Mouse (Mus musculus) myocyte (in vitro differentiated cells): Measurements from ENCODE around the gene Eef2kmt. TPM values are rescaled to one million over a fixed set of nuclear protein-coding genes. Genes with fewer than 3 reads are reported as not detected.

ENCODE experiments used
- H3K27me3 ChIP-seq: one replicate; pipeline ENCODE4 v1.6.1; 2011; ENCODE audit not compliant: control insufficient read depth, insufficient read depth, insufficient read length
- H3K36me3 ChIP-seq: one replicate; pipeline ENCODE4 v1.6.1; 2011; ENCODE audit not compliant: control insufficient read depth, insufficient read depth
- H3K4me2 ChIP-seq: one replicate; pipeline ENCODE4 v1.6.1; 2011; ENCODE audit warnings: low read depth, control low read depth
- H3K4me3 ChIP-seq: one replicate; pipeline ENCODE4 v1.5.1; 2011; ENCODE audit warnings: mild to moderate bottlenecking, control low read depth, moderate library complexity
- H3K79me2 ChIP-seq: one replicate; pipeline ENCODE4 v1.6.1; 2011; ENCODE audit not compliant: control insufficient read depth, insufficient read depth
- H3ac ChIP-seq: one replicate; pipeline ENCODE4 v1.6.1; 2011; ENCODE audit not compliant: control insufficient read depth, insufficient read length
- CEBPB ChIP-seq: IDR thresholded peaks from 2 replicates; pipeline ENCODE4 v1.6.1; 2011; ENCODE audit warnings: mild to moderate bottlenecking, moderate library complexity; ENCODE audit not compliant: poor library complexity, insufficient read depth, severe bottlenecking
- E2F4 ChIP-seq: IDR thresholded peaks from one replicate; pipeline ENCODE4 v1.6.1; 2011; ENCODE audit warnings: mild to moderate bottlenecking, control low read depth, moderate library complexity; ENCODE audit not compliant: insufficient read depth
- MAX ChIP-seq: IDR thresholded peaks from one replicate; pipeline ENCODE4 v1.6.1; 2011; ENCODE audit warnings: low read depth, mild to moderate bottlenecking, control low read depth
- MYOD1 ChIP-seq, 3 experiments: IDR thresholded peaks; one replicate each; pipeline ENCODE4 v1.6.1; 2011; ENCODE audit warnings: control low read depth in 2 of 3, low read depth in 2 of 3, mild to moderate bottlenecking in 2 of 3, moderate library complexity in 1 of 3; ENCODE audit not compliant: insufficient read length in 2 of 3, control insufficient read depth in 1 of 3
- MYOG ChIP-seq, 3 experiments: IDR thresholded peaks; one replicate each; pipeline ENCODE4 v1.6.1; 2011; ENCODE audit warnings: control low read depth in 2 of 3, low read depth in 2 of 3, mild to moderate bottlenecking in 2 of 3; ENCODE audit not compliant: insufficient read length in 2 of 3, control insufficient read depth in 1 of 3, insufficient read depth in 1 of 3
- POLR2A ChIP-seq: IDR thresholded peaks from one replicate; pipeline ENCODE4 v1.6.1; 2011; ENCODE audit warnings: low read depth, mild to moderate bottlenecking, control low read depth, moderate library complexity; ENCODE audit not compliant: insufficient read length
- POLR2AphosphoS2 ChIP-seq: IDR thresholded peaks from one replicate; pipeline ENCODE4 v1.6.1; 2011; ENCODE audit warnings: low read depth, control low read depth; ENCODE audit not compliant: insufficient read length
- REST ChIP-seq: IDR thresholded peaks from one replicate; pipeline ENCODE4 v1.6.1; 2011; ENCODE audit warnings: mild to moderate bottlenecking, control low read depth, moderate library complexity; ENCODE audit not compliant: insufficient read depth, insufficient read length
- SRF ChIP-seq: IDR thresholded peaks from one replicate; pipeline ENCODE4 v1.6.1; 2011; ENCODE audit warnings: low read depth; ENCODE audit not compliant: control insufficient read depth, insufficient read length
- TCF12 ChIP-seq: IDR thresholded peaks from one replicate; pipeline ENCODE4 v1.6.1; 2011; ENCODE audit warnings: mild to moderate bottlenecking, control low read depth; ENCODE audit not compliant: poor library complexity, insufficient read depth, severe bottlenecking
- TCF3 ChIP-seq: IDR thresholded peaks from one replicate; pipeline ENCODE4 v1.6.1; 2011; ENCODE audit warnings: low read depth, control low read depth; ENCODE audit not compliant: insufficient read length
- USF1 ChIP-seq: IDR thresholded peaks from one replicate; pipeline ENCODE4 v1.6.1; 2011; ENCODE audit warnings: low read depth, mild to moderate bottlenecking, control low read depth, moderate library complexity
- polyA plus RNA-seq: library from polyadenylated mRNA; unstranded; fragments of >200 nt; fragmentation: generic; extraction: Trizol; gene quantifications from one replicate; pipeline ENCODE4 v1.2.1, GENCODE M21; 2012; ENCODE audit warnings: missing spikeins

Eef2kmt gene
- polyA plus RNA-seq = 21.0 TPM

DNA sequence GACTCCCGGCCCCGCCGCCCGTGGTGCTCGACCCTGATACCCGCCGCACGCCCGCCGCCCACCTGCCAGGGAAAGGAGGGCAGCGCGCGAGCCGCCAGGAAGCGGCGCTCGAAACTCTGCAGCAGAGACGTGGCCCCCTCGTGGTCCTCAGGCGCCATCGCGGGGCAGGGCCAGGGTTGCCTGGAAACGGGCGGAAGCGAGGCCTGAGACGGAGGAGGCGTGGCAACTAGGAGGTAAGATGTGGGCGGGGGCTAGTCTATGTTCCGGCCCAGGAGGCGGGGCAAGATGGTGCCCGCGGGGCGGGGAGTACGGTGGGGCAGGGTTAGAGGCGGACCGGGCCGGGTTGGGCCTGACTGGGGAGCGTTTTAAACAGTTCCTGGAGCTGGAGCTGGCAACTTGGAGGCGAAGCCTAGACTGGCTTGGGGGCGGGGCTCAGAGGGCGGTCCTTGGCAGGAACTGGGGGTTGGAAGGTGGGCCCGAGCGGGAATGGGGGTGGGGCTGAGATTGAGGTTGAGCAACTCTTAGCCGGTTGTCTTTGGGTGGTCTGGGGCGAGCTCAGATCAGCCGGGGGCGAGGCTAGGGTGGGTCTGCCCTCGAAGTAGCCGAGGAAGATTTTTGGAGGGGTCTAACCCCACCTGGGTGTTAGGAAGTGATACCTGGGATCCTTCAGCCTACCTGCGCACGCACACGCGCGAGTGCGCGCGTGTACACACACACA, at the start of gene Eef2kmt:
Gene Eef2kmt (minus strand): TSS at position 205 of the 718 bp plus-strand sequence.
- Histone ChIP-seq H3K79me2 (no peaks in the 10 kb centered on the region), H3K36me3 (no peaks in the 10 kb centered on the region), H3K27me3 (no peaks in the 10 kb centered on the region), H3K4me3 (peak within 1 kb of the TSS; percentile 42), H3ac (peak within 1 kb of the TSS; percentile 24), H3K4me2 (peak within 1 kb of the TSS; percentile 96)
- peak; percentile 63 for TF ChIP-seq POLR2AphosphoS2
- TF ChIP-seq TCF3 = no peak
- TF ChIP-seq MAX = no peak
- no peak for TF ChIP-seq E2F4
- TF ChIP-seq REST = no peak
- TF ChIP-seq USF1 = peak; percentile 5
- peak in 1 of 3 experiments; percentile 25 for TF ChIP-seq MYOG (IDR thresholded peaks at IDR 0.05; ENCODE audit: control insufficient read depth in 1 of 3, insufficient read depth in 1 of 3, insufficient read length in 2 of 3, low read depth in 2 of 3)
- no peak for TF ChIP-seq SRF
- peak; percentile 82 for TF ChIP-seq POLR2A
- TF ChIP-seq CEBPB = peak; percentile 36; the same call in 1 of the 2 replicates
- no peak for TF ChIP-seq TCF12
- peak in 1 of 3 experiments; percentile 23 for TF ChIP-seq MYOD1 (IDR thresholded peaks at IDR 0.05; ENCODE audit: control insufficient read depth in 1 of 3, insufficient read length in 2 of 3, low read depth in 2 of 3)

DNA sequence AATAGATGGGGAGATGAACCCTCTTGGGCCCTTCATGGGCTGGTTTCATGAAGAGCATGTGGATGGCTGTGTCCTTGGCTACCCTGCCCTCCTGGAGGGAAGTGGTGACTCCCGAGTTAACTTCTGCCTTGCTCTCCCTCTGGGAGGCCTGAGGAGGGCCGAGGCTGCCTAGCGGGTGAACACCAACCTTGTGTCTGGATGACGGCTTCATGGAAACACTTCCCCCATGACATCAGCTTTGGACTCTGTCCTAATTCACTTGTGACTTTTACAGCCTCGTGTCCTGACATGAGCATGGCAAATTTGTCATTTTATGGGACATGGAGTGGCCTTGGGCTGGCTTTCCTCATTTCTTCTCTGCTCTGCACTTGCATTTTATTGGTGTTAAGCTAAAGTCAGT, 39.5 kb upstream of the Eef2kmt start:
- no peaks in the 10 kb centered on the region for H3K79me2 ChIP-seq
- H3ac ChIP-seq = no peak overlapping the region
- no peak overlapping the region for H3K4me3 ChIP-seq
- peaks cover 8% of the 10 kb centered on the region for H3K27me3 ChIP-seq
- TF ChIP-seq MAX (no peak), TCF12 (no peak), POLR2AphosphoS2 (no peak), CEBPB (no peak), TCF3 (no peak), MYOG (IDR thresholded peaks at IDR 0.05; ENCODE audit: control insufficient read depth in 1 of 3, insufficient read depth in 1 of 3, insufficient read length in 2 of 3, low read depth in 2 of 3) (no peak), POLR2A (no peak), E2F4 (no peak), USF1 (no peak), SRF (no peak), MYOD1 (IDR thresholded peaks at IDR 0.05; ENCODE audit: control insufficient read depth in 1 of 3, insufficient read length in 2 of 3, low read depth in 2 of 3) (no peak), REST (no peak)
- no peak overlapping the region for H3K4me2 ChIP-seq
- no peaks in the 10 kb centered on the region for H3K36me3 ChIP-seq

GRCm38 (mm10) chr16:5285376-5285775, 29.6 kb upstream of the Eef2kmt start:
- no peak overlapping the region for H3ac ChIP-seq
- H3K4me3 ChIP-seq = no peak overlapping the region
- H3K4me2 ChIP-seq = no peak overlapping the region
- peaks cover 12% of the 10 kb centered on the region for H3K27me3 ChIP-seq
- no peaks in the 10 kb centered on the region for H3K79me2 ChIP-seq
- TF ChIP-seq MAX (no peak), MYOG (IDR thresholded peaks at IDR 0.05; ENCODE audit: control insufficient read depth in 1 of 3, insufficient read depth in 1 of 3, insufficient read length in 2 of 3, low read depth in 2 of 3) (no peak), CEBPB (no peak), TCF12 (no peak), REST (no peak), TCF3 (no peak), USF1 (no peak), E2F4 (no peak), POLR2AphosphoS2 (no peak), POLR2A (no peak), MYOD1 (IDR thresholded peaks at IDR 0.05; ENCODE audit: control insufficient read depth in 1 of 3, insufficient read length in 2 of 3, low read depth in 2 of 3) (no peak), SRF (no peak)
- no peaks in the 10 kb centered on the region for H3K36me3 ChIP-seq

DNA sequence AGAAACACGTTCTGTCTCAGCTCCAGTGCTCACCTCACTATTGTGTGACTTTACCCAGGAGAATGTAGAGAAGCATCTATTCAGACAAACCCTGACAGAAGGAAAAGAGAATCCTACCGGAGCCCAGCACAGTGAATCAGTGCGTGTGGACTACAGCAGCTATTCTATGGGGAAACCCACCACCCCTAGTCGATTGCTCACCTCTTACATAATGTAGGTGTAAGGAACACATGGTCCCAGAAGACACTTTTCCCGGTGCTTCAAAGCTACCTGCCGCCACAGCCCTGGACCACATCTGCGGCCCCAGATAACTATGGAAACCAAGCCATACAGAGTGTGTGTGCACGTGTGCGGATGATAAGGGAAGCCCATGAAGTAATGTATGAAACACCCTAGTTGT, 26.9 kb upstream of the Eef2kmt start:
- TF ChIP-seq POLR2A (no peak), TCF3 (no peak), USF1 (no peak), MYOD1 (IDR thresholded peaks at IDR 0.05; ENCODE audit: control insufficient read depth in 1 of 3, insufficient read length in 2 of 3, low read depth in 2 of 3) (no peak), CEBPB (no peak), TCF12 (no peak)
- H3ac ChIP-seq = no peak overlapping the region
- H3K36me3 ChIP-seq = no peaks in the 10 kb centered on the region
- no peak overlapping the region for H3K4me3 ChIP-seq
- H3K27me3 ChIP-seq = peaks cover 19% of the 10 kb centered on the region
- no peak overlapping the region for H3K4me2 ChIP-seq
- no peaks in the 10 kb centered on the region for H3K79me2 ChIP-seq
